In the genomic region with DNA sequence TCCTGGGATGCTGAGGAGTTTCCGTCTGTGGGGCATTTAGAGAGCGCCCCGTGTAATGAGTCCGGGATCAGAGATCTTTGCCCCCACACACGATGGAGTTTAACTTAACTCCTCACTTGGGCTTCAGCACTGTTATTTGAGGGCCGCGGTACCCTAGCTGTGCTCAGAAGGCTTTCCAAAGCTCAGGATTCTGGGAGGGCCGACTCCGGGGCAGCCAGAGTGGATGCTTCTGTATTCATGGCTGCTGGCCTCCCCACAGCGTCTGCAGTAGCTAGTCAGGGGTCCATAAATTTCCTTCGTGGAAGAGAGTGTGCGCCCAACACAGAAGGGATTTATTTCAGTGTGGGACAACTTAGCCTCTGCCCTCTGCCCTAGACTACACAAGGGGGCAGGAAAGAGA, we compare ENCODE assay signal across 9 mouse cellular contexts.
DNase-seq lines count a peak whose midpoint lies in the region; ATAC-seq lines count a peak whose summit lies in the region.
"Had no signal": no experiment of that assay in that cellular context is flagged by ENCODE, and none has a peak within 500 bp of the region (broad histone marks: within the 10 kb centered on the region; RNA-seq: fewer than 3 reads in every experiment).

No protein-coding gene starts in this region.

- peaks cover 69% of the 10 kb centered on the region for H3K27me3 ChIP-seq in kidney, embryonic 14.5 days (ENCODE audit: control insufficient read depth, insufficient read depth, low read length)
- H3K27me3 ChIP-seq in embryonic facial prominence, embryonic 12.5 days: peaks cover 6% of the 10 kb centered on the region; the same call in 1 of the 2 replicates
- peaks cover 32% of the 10 kb centered on the region for H3K27me3 ChIP-seq in hindbrain, embryonic 13.5 days
- H3K27me3 ChIP-seq in midbrain, embryonic 13.5 days: peaks cover 34% of the 10 kb centered on the region

- 7% methylated on average over 12 of the region's 12 CpGs for WGBS in kidney, embryonic 14.5 days
- 8% methylated on average over 12 of the region's 12 CpGs for WGBS in embryonic facial prominence, embryonic 12.5 days
- 13% methylated on average over 12 of the region's 12 CpGs for WGBS in hindbrain, embryonic 13.5 days
- WGBS in midbrain, embryonic 13.5 days: 10% methylated on average over 12 of the region's 12 CpGs

- DNase-seq in kidney, adult 8-10 months: no peak
- no peak for DNase-seq in thymus, postnatal 4 days
- no peak for DNase-seq in right cerebral cortex, adult 18-20 months
- no peak for DNase-seq in ovary, postnatal 14 days (ENCODE audit: low spot score)
- DNase-seq: adrenal gland, adult 8-10 months had no signal

- peak; percentile 26; the same call in 1 of the 2 replicates for ATAC-seq in kidney, embryonic 14.5 days (ENCODE audit: low FRiP score, low TSS enrichment)
- no peak for ATAC-seq in embryonic facial prominence, embryonic 12.5 days (ENCODE audit: insufficient number of reproducible peaks, insufficient read depth, low FRiP score, low TSS enrichment)
- ATAC-seq in hindbrain, embryonic 13.5 days (ENCODE audit: low FRiP score): 0 out of 2 replicates have a peak, but pooled peaks have one; percentile 12
- ATAC-seq in midbrain, embryonic 13.5 days: peak; percentile 46

- peaks cover 17% of the 10 kb centered on the region; the same call in 1 of the 2 replicates for H3K4me1 ChIP-seq in kidney, embryonic 14.5 days (ENCODE audit: control insufficient read depth, insufficient read depth, low read length)
- H3K4me1 ChIP-seq in embryonic facial prominence, embryonic 12.5 days: peaks cover 40% of the 10 kb centered on the region
- peaks cover 27% of the 10 kb centered on the region for H3K4me1 ChIP-seq in hindbrain, embryonic 13.5 days (replicated peaks)
- peaks cover 22% of the 10 kb centered on the region for H3K4me1 ChIP-seq in midbrain, embryonic 13.5 days (replicated peaks)

- peak overlapping the region; percentile 67 for H3K4me2 ChIP-seq in kidney, embryonic 14.5 days (replicated peaks; ENCODE audit: low read depth, low read length)
- peak overlapping the region; percentile 62 for H3K4me2 ChIP-seq in embryonic facial prominence, embryonic 12.5 days (replicated peaks)
- peak overlapping the region; percentile 62 for H3K4me2 ChIP-seq in hindbrain, embryonic 13.5 days
- H3K4me2 ChIP-seq in midbrain, embryonic 13.5 days (replicated peaks): peak overlapping the region; percentile 72

- no peaks in the 10 kb centered on the region for H3K36me3 ChIP-seq in kidney, embryonic 14.5 days (ENCODE audit: control insufficient read depth, insufficient read depth, low read length)
- no peaks in the 10 kb centered on the region for H3K36me3 ChIP-seq in embryonic facial prominence, embryonic 12.5 days
- no peaks in the 10 kb centered on the region for H3K36me3 ChIP-seq in hindbrain, embryonic 13.5 days
- no peaks in the 10 kb centered on the region for H3K36me3 ChIP-seq in midbrain, embryonic 13.5 days

- no peak overlapping the region for H3K27ac ChIP-seq in kidney, embryonic 14.5 days (ENCODE audit: low read depth, low read length)
- H3K27ac ChIP-seq in embryonic facial prominence, embryonic 12.5 days: peak overlapping the region; percentile 88
- H3K27ac ChIP-seq in hindbrain, embryonic 13.5 days: peak overlapping the region; percentile 71
- H3K27ac ChIP-seq in midbrain, embryonic 13.5 days: peak overlapping the region; percentile 39; the same call in 1 of the 2 replicates

- no peaks in the 10 kb centered on the region for H3K9me3 ChIP-seq in kidney, embryonic 14.5 days (ENCODE audit: control insufficient read depth, low read length)
- no peaks in the 10 kb centered on the region for H3K9me3 ChIP-seq in embryonic facial prominence, embryonic 12.5 days
- no peaks in the 10 kb centered on the region for H3K9me3 ChIP-seq in hindbrain, embryonic 13.5 days
- H3K9me3 ChIP-seq in midbrain, embryonic 13.5 days: no peaks in the 10 kb centered on the region

- peak overlapping the region; percentile 18; the same call in 1 of the 2 replicates for H3K9ac ChIP-seq in kidney, embryonic 14.5 days (ENCODE audit: low read depth, low read length)
- no peak overlapping the region for H3K9ac ChIP-seq in embryonic facial prominence, embryonic 12.5 days
- peak overlapping the region; percentile 65 for H3K9ac ChIP-seq in hindbrain, embryonic 13.5 days
- H3K9ac ChIP-seq in midbrain, embryonic 13.5 days (replicated peaks): peak overlapping the region; percentile 59; the same call in 1 of the 2 replicates

- peak overlapping the region; percentile 34 for H3K4me3 ChIP-seq in kidney, embryonic 14.5 days (ENCODE audit: low read length)
- H3K4me3 ChIP-seq in embryonic facial prominence, embryonic 12.5 days: peak overlapping the region; percentile 27
- peak overlapping the region; percentile 42 for H3K4me3 ChIP-seq in hindbrain, embryonic 13.5 days
- H3K4me3 ChIP-seq in midbrain, embryonic 13.5 days (replicated peaks): peak overlapping the region; percentile 45
